In genomic region chr2:75929786-75930444, GRCm38 (mm10) we compare ENCODE assay signal across 24 mouse cellular contexts. TPM values are rescaled to one million over a fixed set of nuclear protein-coding genes. Genes with fewer than 3 reads are reported as not detected.
DNase-seq lines count a peak whose midpoint lies in the region; TF ChIP-seq lines count a peak whose summit lies in the region.
"Had no signal": no experiment of that assay in that cellular context is flagged by ENCODE, and none has a peak within 500 bp of the region (broad histone marks: within the 10 kb centered on the region; RNA-seq: fewer than 3 reads in every experiment).

No protein-coding gene starts in this region.

- WGBS in cerebellum, adult 2 months = 36% methylated on average over 6 of the region's 6 CpGs

- H3K4me1 ChIP-seq in cerebellum, adult 2 months (ENCODE audit: control insufficient read depth, insufficient read depth, low read length) = peaks cover 6% of the 10 kb centered on the region; the same call in 1 of the 2 replicates
- H3K4me1 ChIP-seq: liver, embryonic 12.5 days; midbrain, embryonic 15.5 days had no signal

- peak in 1 of 2 experiments; percentile 20 for DNase-seq in cerebellum, adult 2 months
- DNase-seq in cerebellum, adult 11 months = no peak
- peak; percentile 66 for DNase-seq in heart, adult 11 months
- no peak for DNase-seq in heart, adult 8-10 months (ENCODE audit: low spot score)
- DNase-seq in lung, postnatal 25 days (ENCODE audit: low spot score) = peak; percentile 12
- no peak for DNase-seq in lung, postnatal 14 days
- no peak for DNase-seq in embryo, embryonic 10 days (ENCODE audit: low spot score)
- DNase-seq: adrenal gland, postnatal 10 days; heart, postnatal 14 days; kidney, adult 18-20 months; lung, postnatal 4 days; retina, postnatal 1 day; right cerebral cortex, postnatal 25 days; spleen, adult 18-20 months; thymus, postnatal 36 days had no signal

- H3K4me3 ChIP-seq in cerebellum, adult 2 months (replicated peaks; ENCODE audit: insufficient read depth, low read depth, low read length) = no peak overlapping the region
- H3K4me3 ChIP-seq: hindbrain, embryonic 13.5 days; limb, embryonic 13.5 days; liver, embryonic 12.5 days; midbrain, embryonic 15.5 days; myocyte; neural tube, embryonic 13.5 days had no signal

- H3K27me3 ChIP-seq in cerebellum, adult 2 months (ENCODE audit: control insufficient read depth, insufficient read depth, low read length) = no peaks in the 10 kb centered on the region
- H3K27me3 ChIP-seq: hindbrain, embryonic 13.5 days; limb, embryonic 13.5 days; liver, embryonic 12.5 days; midbrain, embryonic 15.5 days; neural tube, embryonic 13.5 days had no signal

- H3K27ac ChIP-seq in cerebellum, adult 2 months (ENCODE audit: insufficient read depth, low read length) = peak overlapping the region; percentile 33; the same call in 1 of the 2 replicates
- H3K27ac ChIP-seq: hindbrain, embryonic 13.5 days; kidney, postnatal 0 days; limb, embryonic 13.5 days; liver, embryonic 12.5 days; midbrain, embryonic 15.5 days; neural tube, embryonic 13.5 days had no signal

- TF ChIP-seq CTCF in cerebellum, adult 2 months (IDR thresholded peaks at IDR 0.05; ENCODE audit: borderline replicate concordance, insufficient read depth, low read depth, low read length) = no peak

- no peak for TF ChIP-seq POLR2A in cerebellum, adult 2 months (IDR thresholded peaks at IDR 0.05; ENCODE audit: borderline replicate concordance, insufficient read depth, low read length)

RNA-seq across cellular contexts. Expression of gene Ttc30b, which starts 8.5 kb away (rescaled TPM):
- polyA plus RNA-seq in cerebellum, adult 2 months (2012; rRNA removed) = 11.2 and 14.2 TPM in 2 replicates
- 10 to 100 TPM; 14.6 to 20.9 (median 16.8) TPM for total RNA-seq in heart, adult 8-10 months (2022)

RNA-seq across cellular contexts. Expression of gene Ttc30a2, which starts 48.1 kb away (rescaled TPM):
- 0.18 and 0.21 TPM in 2 replicates for polyA plus RNA-seq in cerebellum, adult 2 months (2012; rRNA removed)
- total RNA-seq in heart, adult 8-10 months (2022) = 1 to 10 TPM; 2.1 to 3.5 (median 2.5) TPM
- total RNA-seq: megakaryocyte-erythroid progenitor cell, adult 5-6 weeks had no signal
- polyA plus RNA-seq: inflammation-experienced regulatory T-cells, adult 6 months; liver, embryonic 12.5 days had no signal

RNA-seq across cellular contexts. Expression of gene Ttc30a1, which starts 51.9 kb away (rescaled TPM):
- 3.3 and 4.1 TPM in 2 replicates for polyA plus RNA-seq in cerebellum, adult 2 months (2012; rRNA removed)
- total RNA-seq in heart, adult 8-10 months (2022) = 1 to 10 TPM; 3.2 to 4.4 (median 4.2) TPM

Comparison
In these comparisons a context has a peak if more than half of its experiments do, and no peak if none do; other contexts are left out.
1. DNase-seq: peak in heart, adult 11 months (single experiment) and lung, postnatal 25 days (single experiment); none in cerebellum, adult 11 months (single experiment), heart, adult 8-10 months (single experiment), lung, postnatal 14 days (single experiment) and embryo, embryonic 10 days (single experiment).